Mouse (Mus musculus) midbrain, embryonic 14.5 days (tissue): ENCODE measurements around the gene Mroh8. TPM values are rescaled to one million over a fixed set of nuclear protein-coding genes. Genes with fewer than 3 reads are reported as not detected.

Experiments used
- polyA plus RNA-seq: library from polyadenylated mRNA; unstranded; fragments of >200 nt; fragmentation: Nextera tagmentation; extraction: Ambion mirVana; gene quantifications from 2 replicates; pipeline ENCODE4 v1.2.1, GENCODE M21; 2014

The Mroh8 gene
- polyA plus RNA-seq, 1 experiment from 2014 or later: 0.33 TPM

Other genes starting within 250 kb of the Mroh8 start
- 12.0 and 13.1 TPM in 2 replicates for gene Soga1, start 200.3 kb downstream of the Mroh8 start, polyA plus RNA-seq
- gene Tldc2, start 192.5 kb downstream of the Mroh8 start, polyA plus RNA-seq: not detected in 2 replicates
- gene Samhd1, start 144.3 kb downstream of the Mroh8 start, polyA plus RNA-seq: 9.2 and 12.1 TPM in 2 replicates
- 6.7 and 10.8 TPM in 2 replicates for gene Rbl1, start 75.0 kb downstream of the Mroh8 start, polyA plus RNA-seq
- gene Rpn2, start 532 bp downstream of the Mroh8 start, polyA plus RNA-seq: 167 and 194 TPM in 2 replicates
- 2.3 and 2.4 TPM in 2 replicates for gene Ghrh, start 68.0 kb upstream of the Mroh8 start, polyA plus RNA-seq
- 47.8 and 89.9 TPM in 2 replicates for gene Manbal, start 88.0 kb upstream of the Mroh8 start, polyA plus RNA-seq
- 34.3 and 52.2 TPM in 2 replicates for gene Src, start 138.9 kb upstream of the Mroh8 start, polyA plus RNA-seq